Mouse (Mus musculus): ENCODE results near the gene Kctd6. TPM values are rescaled to one million over a fixed set of nuclear protein-coding genes. Genes with fewer than 3 reads are reported as not detected.

Kctd6 gene
- polyA plus RNA-seq, 1 experiment from 2014 or later = 10.4 TPM

GRCm38 (mm10) chr14:8233252-8233651 lies 19.3 kb downstream of the Kctd6 start:
- H3K36me3 ChIP-seq (ENCODE audit: control insufficient read depth, insufficient read depth, low read length) = no peaks in the 10 kb centered on the region
- no peak overlapping the region for H3K4me2 ChIP-seq (replicated peaks; ENCODE audit: low read depth, low read length)
- ATAC-seq (ENCODE audit: low FRiP score, low TSS enrichment) = no peak
- no peak overlapping the region for H3K4me3 ChIP-seq (ENCODE audit: low read length)
- no peaks in the 10 kb centered on the region for H3K9me3 ChIP-seq (ENCODE audit: control insufficient read depth, low read length)
- no peaks in the 10 kb centered on the region for H3K4me1 ChIP-seq (ENCODE audit: control insufficient read depth, insufficient read depth, low read length)
- H3K27me3 ChIP-seq (ENCODE audit: control insufficient read depth, insufficient read depth, low read length) = no peaks in the 10 kb centered on the region
- H3K9ac ChIP-seq (ENCODE audit: low read depth, low read length) = no peak overlapping the region
- no peak overlapping the region for H3K27ac ChIP-seq (ENCODE audit: low read depth, low read length)
- WGBS = 56% methylated on average over 1 of the region's 1 CpGs

- no peak overlapping the region for H3K4me3 ChIP-seq (ENCODE audit: low read length)
- no peak overlapping the region for H3K9ac ChIP-seq (ENCODE audit: low read depth, low read length)
- H3K27ac ChIP-seq (ENCODE audit: low read depth, low read length) = no peak overlapping the region
- H3K4me1 ChIP-seq (ENCODE audit: control insufficient read depth, insufficient read depth, low read length) = no peaks in the 10 kb centered on the region
- no peaks in the 10 kb centered on the region for H3K27me3 ChIP-seq (ENCODE audit: control insufficient read depth, insufficient read depth, low read length)
- ATAC-seq (ENCODE audit: low FRiP score, low TSS enrichment) = no peak
- no peaks in the 10 kb centered on the region for H3K36me3 ChIP-seq (ENCODE audit: control insufficient read depth, insufficient read depth, low read length)
- H3K9me3 ChIP-seq (ENCODE audit: control insufficient read depth, low read length) = no peaks in the 10 kb centered on the region
- H3K4me2 ChIP-seq (replicated peaks; ENCODE audit: low read depth, low read length) = no peak overlapping the region
Measured at GRCm38 (mm10) chr14:8241816-8242215, 27.9 kb downstream of the Kctd6 start.

GRCm38 (mm10) chr14:8242388-8242920 lies 28.5 kb downstream of the Kctd6 start:
- ATAC-seq (ENCODE audit: low FRiP score, low TSS enrichment) = peak; percentile 77
- no peak overlapping the region for H3K9ac ChIP-seq (ENCODE audit: low read depth, low read length)
- no peaks in the 10 kb centered on the region for H3K4me1 ChIP-seq (ENCODE audit: control insufficient read depth, insufficient read depth, low read length)
- 62% methylated on average over 5 of the region's 5 CpGs for WGBS
- H3K4me3 ChIP-seq (ENCODE audit: low read length) = no peak overlapping the region
- no peak overlapping the region for H3K4me2 ChIP-seq (replicated peaks; ENCODE audit: low read depth, low read length)
- H3K36me3 ChIP-seq (ENCODE audit: control insufficient read depth, insufficient read depth, low read length) = no peaks in the 10 kb centered on the region
- H3K27ac ChIP-seq (ENCODE audit: low read depth, low read length) = no peak overlapping the region
- no peaks in the 10 kb centered on the region for H3K9me3 ChIP-seq (ENCODE audit: control insufficient read depth, low read length)
- H3K27me3 ChIP-seq (ENCODE audit: control insufficient read depth, insufficient read depth, low read length) = no peaks in the 10 kb centered on the region

- 80% methylated on average over 8 of the region's 8 CpGs for WGBS
Measured at GRCm38 (mm10) chr14:8243136-8243888, 29.4 kb downstream of the Kctd6 start.

GRCm38 (mm10) chr14:8244211-8244611 lies 30.3 kb downstream of the Kctd6 start:
- H3K4me1 ChIP-seq (ENCODE audit: control insufficient read depth, insufficient read depth, low read length) = no peaks in the 10 kb centered on the region
- H3K27ac ChIP-seq (ENCODE audit: low read depth, low read length) = no peak overlapping the region
- 77% methylated on average over 5 of the region's 5 CpGs for WGBS
- H3K36me3 ChIP-seq (ENCODE audit: control insufficient read depth, insufficient read depth, low read length) = no peaks in the 10 kb centered on the region
- no peak overlapping the region for H3K4me3 ChIP-seq (ENCODE audit: low read length)
- H3K27me3 ChIP-seq (ENCODE audit: control insufficient read depth, insufficient read depth, low read length) = no peaks in the 10 kb centered on the region
- no peaks in the 10 kb centered on the region for H3K9me3 ChIP-seq (ENCODE audit: control insufficient read depth, low read length)
- no peak for ATAC-seq (ENCODE audit: low FRiP score, low TSS enrichment)
- H3K9ac ChIP-seq (ENCODE audit: low read depth, low read length) = no peak overlapping the region
- no peak overlapping the region for H3K4me2 ChIP-seq (replicated peaks; ENCODE audit: low read depth, low read length)

More at GRCm38 (mm10) chr14:8243136-8243888, 29.4 kb downstream of the Kctd6 start:
- Histone ChIP-seq H3K9me3 (ENCODE audit: control insufficient read depth, low read length) (no peaks in the 10 kb centered on the region), H3K4me3 (ENCODE audit: low read length) (no peak overlapping the region), H3K4me1 (ENCODE audit: control insufficient read depth, insufficient read depth, low read length) (no peaks in the 10 kb centered on the region), H3K27me3 (ENCODE audit: control insufficient read depth, insufficient read depth, low read length) (no peaks in the 10 kb centered on the region), H3K27ac (ENCODE audit: low read depth, low read length) (no peak overlapping the region), H3K4me2 (replicated peaks; ENCODE audit: low read depth, low read length) (no peak overlapping the region), H3K36me3 (ENCODE audit: control insufficient read depth, insufficient read depth, low read length) (no peaks in the 10 kb centered on the region), H3K9ac (ENCODE audit: low read depth, low read length) (no peak overlapping the region)
- ATAC-seq (ENCODE audit: low FRiP score, low TSS enrichment) = no peak

GRCm38 (mm10) chr14:8246878-8247277 lies 32.9 kb downstream of the Kctd6 start:
- Histone ChIP-seq H3K9me3 (ENCODE audit: control insufficient read depth, low read length) (no peaks in the 10 kb centered on the region), H3K4me3 (ENCODE audit: low read length) (no peak overlapping the region), H3K4me2 (replicated peaks; ENCODE audit: low read depth, low read length) (no peak overlapping the region), H3K27ac (ENCODE audit: low read depth, low read length) (no peak overlapping the region), H3K4me1 (ENCODE audit: control insufficient read depth, insufficient read depth, low read length) (no peaks in the 10 kb centered on the region), H3K9ac (ENCODE audit: low read depth, low read length) (no peak overlapping the region), H3K27me3 (ENCODE audit: control insufficient read depth, insufficient read depth, low read length) (no peaks in the 10 kb centered on the region), H3K36me3 (ENCODE audit: control insufficient read depth, insufficient read depth, low read length) (no peaks in the 10 kb centered on the region)
- ATAC-seq (ENCODE audit: low FRiP score, low TSS enrichment) = no peak
- 88% methylated on average over 8 of the region's 8 CpGs for WGBS

- no peak for ATAC-seq (ENCODE audit: low FRiP score, low TSS enrichment)
- H3K27me3 ChIP-seq (ENCODE audit: control insufficient read depth, insufficient read depth, low read length) = no peaks in the 10 kb centered on the region
- no peaks in the 10 kb centered on the region for H3K9me3 ChIP-seq (ENCODE audit: control insufficient read depth, low read length)
- no peak overlapping the region for H3K27ac ChIP-seq (ENCODE audit: low read depth, low read length)
- H3K4me3 ChIP-seq (ENCODE audit: low read length) = no peak overlapping the region
- no peak overlapping the region for H3K4me2 ChIP-seq (replicated peaks; ENCODE audit: low read depth, low read length)
- no peaks in the 10 kb centered on the region for H3K4me1 ChIP-seq (ENCODE audit: control insufficient read depth, insufficient read depth, low read length)
- no peaks in the 10 kb centered on the region for H3K36me3 ChIP-seq (ENCODE audit: control insufficient read depth, insufficient read depth, low read length)
- no peak overlapping the region for H3K9ac ChIP-seq (ENCODE audit: low read depth, low read length)
- WGBS = 77% methylated on average over 1 of the region's 1 CpGs
Measured at GRCm38 (mm10) chr14:8249206-8249605, 35.3 kb downstream of the Kctd6 start.

GRCm38 (mm10) chr14:8250141-8250871 lies 36.4 kb downstream of the Kctd6 start:
- no peak overlapping the region for H3K27ac ChIP-seq (ENCODE audit: low read depth, low read length)
- H3K4me1 ChIP-seq (ENCODE audit: control insufficient read depth, insufficient read depth, low read length) = no peaks in the 10 kb centered on the region
- no peak for ATAC-seq (ENCODE audit: low FRiP score, low TSS enrichment)
- H3K4me2 ChIP-seq (replicated peaks; ENCODE audit: low read depth, low read length) = no peak overlapping the region
- H3K27me3 ChIP-seq (ENCODE audit: control insufficient read depth, insufficient read depth, low read length) = no peaks in the 10 kb centered on the region
- no peak overlapping the region for H3K4me3 ChIP-seq (ENCODE audit: low read length)
- no peaks in the 10 kb centered on the region for H3K36me3 ChIP-seq (ENCODE audit: control insufficient read depth, insufficient read depth, low read length)
- no peaks in the 10 kb centered on the region for H3K9me3 ChIP-seq (ENCODE audit: control insufficient read depth, low read length)
- no peak overlapping the region for H3K9ac ChIP-seq (ENCODE audit: low read depth, low read length)
- WGBS = 69% methylated on average over 9 of the region's 9 CpGs

- no peaks in the 10 kb centered on the region for H3K27me3 ChIP-seq (ENCODE audit: control insufficient read depth, insufficient read depth, low read length)
- H3K27ac ChIP-seq (ENCODE audit: low read depth, low read length) = no peak overlapping the region
- H3K4me1 ChIP-seq (ENCODE audit: control insufficient read depth, insufficient read depth, low read length) = no peaks in the 10 kb centered on the region
- 93% methylated on average over 8 of the region's 8 CpGs for WGBS
- H3K36me3 ChIP-seq (ENCODE audit: control insufficient read depth, insufficient read depth, low read length) = no peaks in the 10 kb centered on the region
- no peak overlapping the region for H3K4me3 ChIP-seq (ENCODE audit: low read length)
- H3K4me2 ChIP-seq (replicated peaks; ENCODE audit: low read depth, low read length) = no peak overlapping the region
- H3K9ac ChIP-seq (ENCODE audit: low read depth, low read length) = no peak overlapping the region
- no peak for ATAC-seq (ENCODE audit: low FRiP score, low TSS enrichment)
- no peaks in the 10 kb centered on the region for H3K9me3 ChIP-seq (ENCODE audit: control insufficient read depth, low read length)
Measured at GRCm38 (mm10) chr14:8251330-8251885, 37.5 kb downstream of the Kctd6 start.

Data from kidney, embryonic 14.5 days (tissue).